Mouse (Mus musculus) embryonic fibroblast, embryonic 13.5 days (primary cell): ENCODE data around the gene Nod1.

Experiments used
- CTCF ChIP-seq: IDR thresholded peaks from 2 replicates; pipeline ENCODE4 v1.5.1; 2011; ENCODE audit warnings: mild to moderate bottlenecking, control low read depth, low read length, moderate library complexity, borderline replicate concordance; ENCODE audit not compliant: insufficient read depth
- POLR2A ChIP-seq: IDR thresholded peaks from 2 replicates; pipeline ENCODE4 v1.6.1; 2011; ENCODE audit warnings: low read depth, mild to moderate bottlenecking, control low read depth, low read length, moderate library complexity

DNA sequence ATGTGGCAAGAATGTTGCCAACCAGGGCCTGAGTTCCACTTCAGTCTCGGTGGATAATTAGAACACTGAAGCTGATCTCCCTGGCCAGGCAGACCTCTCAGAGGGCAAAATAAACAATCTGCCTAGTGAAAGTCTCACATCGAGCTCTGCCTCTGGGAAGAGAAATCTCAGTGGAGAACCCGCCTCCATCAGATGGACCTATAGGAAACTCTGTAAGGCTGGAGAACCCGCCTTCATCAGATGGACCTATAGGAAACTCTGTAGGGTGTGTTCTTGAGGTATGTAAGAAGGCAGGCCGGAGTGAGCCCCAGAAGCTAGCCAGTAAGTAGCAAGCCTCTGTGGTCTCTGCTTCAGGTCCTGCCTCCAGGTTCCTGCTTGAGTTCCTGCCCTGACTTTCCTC, 37.5 kb downstream of the Nod1 start:
- TF ChIP-seq CTCF: no peak
- no peak for TF ChIP-seq POLR2A
